Mouse (Mus musculus): Measurements from ENCODE around the gene Hsfy2. TPM values are rescaled to one million over a fixed set of nuclear protein-coding genes. Genes with fewer than 3 reads are reported as not detected.

Gene Hsfy2
- polyA plus RNA-seq, 1 experiment from 2014 or later: not detected

DNA sequence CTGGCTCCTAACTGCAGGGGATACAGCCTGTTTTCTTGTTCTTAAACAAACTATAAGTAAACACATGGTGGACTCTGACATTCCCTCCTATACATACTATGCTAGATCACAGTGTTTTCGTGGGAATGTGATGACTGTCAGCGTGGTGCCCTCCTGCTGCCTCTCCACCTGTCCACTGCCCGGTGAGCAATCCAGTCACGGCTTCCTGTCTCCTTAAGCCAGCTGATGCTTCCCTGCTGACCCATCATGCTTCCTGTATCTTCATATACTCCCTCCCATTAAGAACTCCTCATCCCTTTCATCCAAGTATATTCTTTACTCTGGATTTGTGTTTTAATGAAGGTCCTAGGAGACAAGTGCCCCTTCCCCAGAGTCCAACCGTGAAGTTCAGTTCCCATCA is 33.3 kb upstream of the Hsfy2 start:
- no peaks in the 10 kb centered on the region for H3K4me1 ChIP-seq (ENCODE audit: insufficient read depth)
- no peak overlapping the region for H3K4me2 ChIP-seq
- no peak overlapping the region for H3K4me3 ChIP-seq (ENCODE audit: low read depth, low read length)
- no peaks in the 10 kb centered on the region for H3K36me3 ChIP-seq (ENCODE audit: insufficient read depth)
- H3K9me3 ChIP-seq (ENCODE audit: low read depth, low read length): no peaks in the 10 kb centered on the region
- DNase-seq: no peak
- no peak for ATAC-seq (ENCODE audit: insufficient read depth)
- H3K27me3 ChIP-seq (ENCODE audit: insufficient read depth, low read length): no peaks in the 10 kb centered on the region
- no peak overlapping the region for H3K27ac ChIP-seq (ENCODE audit: low read depth)
- 68% methylated on average over 5 of the region's 5 CpGs for WGBS
- no peak overlapping the region for H3K9ac ChIP-seq
- TF ChIP-seq CTCF (IDR thresholded peaks at IDR 0.05; ENCODE audit: low read depth): no peak

DNA sequence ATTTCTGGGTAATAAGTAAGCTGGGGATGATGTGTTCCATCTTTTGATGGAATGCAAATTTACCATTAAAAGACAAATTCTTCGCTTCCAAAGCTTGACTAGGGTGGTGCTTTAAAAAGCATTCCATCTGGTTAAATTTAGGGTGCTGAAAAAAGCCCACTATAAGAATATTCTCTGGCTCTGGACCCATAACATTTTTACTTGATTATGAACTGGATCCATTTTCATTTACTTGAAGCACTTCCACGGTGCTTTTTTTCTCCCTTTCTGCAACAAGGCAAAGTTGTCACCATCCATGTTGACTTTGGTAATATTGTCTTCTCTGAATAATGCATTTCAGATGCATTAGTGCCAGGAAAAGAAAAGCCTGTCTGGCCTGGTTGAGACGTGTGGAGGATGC is 27.4 kb upstream of the Hsfy2 start:
- no peaks in the 10 kb centered on the region for H3K27me3 ChIP-seq (ENCODE audit: insufficient read depth, low read length)
- no peak for DNase-seq
- no peaks in the 10 kb centered on the region for H3K9me3 ChIP-seq (ENCODE audit: low read depth, low read length)
- no peak overlapping the region for H3K27ac ChIP-seq (ENCODE audit: low read depth)
- no peak overlapping the region for H3K9ac ChIP-seq
- H3K4me2 ChIP-seq: no peak overlapping the region
- no peaks in the 10 kb centered on the region for H3K4me1 ChIP-seq (ENCODE audit: insufficient read depth)
- ATAC-seq (ENCODE audit: insufficient read depth): no peak
- no peaks in the 10 kb centered on the region for H3K36me3 ChIP-seq (ENCODE audit: insufficient read depth)
- 73% methylated on average over 3 of the region's 3 CpGs for WGBS
- no peak overlapping the region for H3K4me3 ChIP-seq (ENCODE audit: low read depth, low read length)
- TF ChIP-seq CTCF (IDR thresholded peaks at IDR 0.05; ENCODE audit: low read depth): no peak

DNA sequence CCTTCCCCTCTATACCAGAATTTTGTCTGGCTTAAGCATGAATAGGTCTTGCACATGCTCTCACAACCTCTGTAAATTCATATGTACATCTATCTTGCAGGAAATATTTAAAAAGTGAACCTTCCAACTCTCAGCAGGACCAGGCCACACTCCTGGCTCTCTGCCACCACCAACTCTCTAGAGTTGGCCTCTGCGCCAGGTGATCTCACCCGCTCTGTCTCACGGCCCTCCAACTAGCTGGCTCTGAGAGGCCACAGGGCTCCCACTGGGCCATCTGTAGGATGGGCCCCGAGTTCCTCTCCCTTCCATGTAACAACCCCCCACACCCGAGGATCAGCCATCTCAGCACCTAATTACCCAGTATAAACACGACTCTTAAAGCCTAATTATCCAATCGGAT is 10.4 kb downstream of the Hsfy2 start:
- Histone ChIP-seq H3K4me1 (ENCODE audit: insufficient read depth) (no peaks in the 10 kb centered on the region), H3K4me2 (no peak overlapping the region), H3K4me3 (ENCODE audit: low read depth, low read length) (no peak overlapping the region), H3K27ac (ENCODE audit: low read depth) (no peak overlapping the region), H3K27me3 (ENCODE audit: insufficient read depth, low read length) (no peaks in the 10 kb centered on the region), H3K9ac (no peak overlapping the region), H3K36me3 (ENCODE audit: insufficient read depth) (no peaks in the 10 kb centered on the region), H3K9me3 (ENCODE audit: low read depth, low read length) (no peaks in the 10 kb centered on the region)
- no peak for TF ChIP-seq CTCF (IDR thresholded peaks at IDR 0.05; ENCODE audit: low read depth)
- DNase-seq (no peak), ATAC-seq (ENCODE audit: insufficient read depth) (no peak)
- WGBS: 73% methylated on average over 7 of the region's 7 CpGs

DNA sequence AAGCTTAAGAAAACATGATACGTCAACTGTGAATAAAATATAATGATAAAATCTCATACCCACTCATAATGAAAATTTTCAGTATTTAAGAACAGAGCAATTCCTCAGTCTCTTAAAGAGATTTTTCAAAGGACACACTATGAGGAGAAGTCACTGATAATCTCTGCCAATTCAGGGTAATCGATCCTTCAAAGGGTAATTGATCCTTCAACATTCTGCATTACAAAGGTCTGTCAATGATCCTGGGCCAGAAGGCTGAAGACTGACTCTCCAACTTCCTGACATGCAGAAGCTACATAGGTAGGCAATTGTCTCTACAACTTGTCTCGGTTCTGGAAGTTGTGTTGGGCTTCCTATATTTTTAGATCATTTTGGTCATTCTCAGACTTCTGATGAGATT is 12.9 kb downstream of the Hsfy2 start:
- Histone ChIP-seq H3K27ac (ENCODE audit: low read depth) (no peak overlapping the region), H3K4me3 (ENCODE audit: low read depth, low read length) (no peak overlapping the region), H3K4me2 (no peak overlapping the region), H3K36me3 (ENCODE audit: insufficient read depth) (no peaks in the 10 kb centered on the region), H3K9me3 (ENCODE audit: low read depth, low read length) (no peaks in the 10 kb centered on the region), H3K27me3 (ENCODE audit: insufficient read depth, low read length) (no peaks in the 10 kb centered on the region), H3K9ac (no peak overlapping the region), H3K4me1 (ENCODE audit: insufficient read depth) (no peaks in the 10 kb centered on the region)
- no peak for ATAC-seq (ENCODE audit: insufficient read depth)
- TF ChIP-seq CTCF (IDR thresholded peaks at IDR 0.05; ENCODE audit: low read depth): no peak
- 80% methylated on average over 3 of the region's 3 CpGs for WGBS
- DNase-seq: no peak

DNA sequence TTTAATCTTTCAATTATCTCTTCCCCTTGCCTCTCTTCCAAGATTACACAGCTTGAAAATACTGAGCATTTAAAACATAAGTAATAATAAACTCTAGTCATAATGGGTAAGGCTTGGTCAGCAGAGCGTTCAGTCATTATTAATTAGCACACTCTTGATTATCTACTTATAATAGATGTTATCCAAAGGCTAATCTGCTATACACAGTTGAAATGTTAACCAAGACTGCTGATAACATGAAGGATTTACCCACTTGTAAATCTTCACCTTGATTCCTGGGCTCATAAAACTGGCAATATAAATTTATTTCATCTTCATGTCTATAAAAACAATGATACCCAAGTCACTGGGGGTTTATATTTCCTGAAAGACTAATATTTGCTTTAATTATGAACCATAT is 24.9 kb downstream of the Hsfy2 start:
- Histone ChIP-seq H3K4me2 (no peak overlapping the region), H3K9ac (no peak overlapping the region), H3K27me3 (ENCODE audit: insufficient read depth, low read length) (no peaks in the 10 kb centered on the region), H3K36me3 (ENCODE audit: insufficient read depth) (no peaks in the 10 kb centered on the region), H3K9me3 (ENCODE audit: low read depth, low read length) (no peaks in the 10 kb centered on the region), H3K27ac (ENCODE audit: low read depth) (no peak overlapping the region), H3K4me3 (ENCODE audit: low read depth, low read length) (no peak overlapping the region), H3K4me1 (ENCODE audit: insufficient read depth) (no peaks in the 10 kb centered on the region)
- 84% methylated on average over 1 of the region's 1 CpGs for WGBS
- TF ChIP-seq CTCF (IDR thresholded peaks at IDR 0.05; ENCODE audit: low read depth): no peak
- DNase-seq: no peak
- ATAC-seq (ENCODE audit: insufficient read depth): no peak

All from lung, embryonic 14.5 days (tissue).